Mouse (Mus musculus) thymus, adult 18-20 months (tissue): ENCODE measurements around the gene Acsl5.

Experiments used
- DNase-seq, 2 experiments: peaks; one replicate each; pipeline ENCODE4 v3.0.0; 2022; ENCODE audit warnings: mixed read lengths in 2 of 2

Acsl5 gene

DNA sequence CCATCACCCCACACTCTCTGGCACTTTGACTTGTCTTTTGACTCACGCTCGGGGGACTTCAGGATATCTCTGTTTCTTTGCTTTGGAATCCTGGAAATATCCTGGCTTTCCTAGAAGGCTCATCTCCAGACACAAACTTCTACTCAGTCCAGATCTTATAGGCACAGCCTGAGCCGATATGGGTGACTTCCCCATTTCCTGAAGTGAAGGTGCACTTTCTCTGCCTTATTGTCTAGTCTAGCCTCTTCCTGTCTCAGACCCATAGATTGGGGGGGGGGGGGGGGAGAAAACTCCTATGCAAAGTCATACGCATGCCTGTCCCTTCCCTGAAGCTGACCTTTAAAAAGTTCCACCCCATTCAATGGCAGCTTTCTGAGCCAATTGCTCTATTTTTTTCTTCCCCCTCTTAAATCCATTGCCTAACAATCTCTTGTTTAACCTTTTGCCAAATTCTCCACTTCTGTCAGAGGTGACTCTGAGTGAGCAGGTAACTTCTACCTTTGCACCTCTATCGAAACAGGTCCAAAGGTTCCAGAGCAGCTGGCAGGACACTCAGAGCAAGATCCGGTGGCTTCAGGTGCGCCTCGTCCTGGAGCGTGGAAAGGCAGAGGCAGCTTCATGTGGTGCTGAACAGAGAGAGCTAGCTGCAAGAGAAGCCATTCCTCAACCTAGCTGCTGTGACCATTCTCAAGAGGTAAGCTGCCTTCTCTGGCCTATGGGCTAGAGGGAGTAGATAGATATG lies at the start of gene Acsl5:
Gene Acsl5 (plus strand): TSS at position 556 of the 742 bp plus-strand sequence.
- no peak for DNase-seq

GRCm38 (mm10) chr19:55206482-55207138 lies 45.1 kb upstream of the Acsl5 start:
- no peak for DNase-seq

- no peak for DNase-seq
These were observed 44.5 kb upstream of the Acsl5 start for GRCm38 (mm10) chr19:55207205-55207604.

GRCm38 (mm10) chr19:55207746-55208538 lies 43.8 kb upstream of the Acsl5 start:
- DNase-seq = no peak

GRCm38 (mm10) chr19:55208654-55209053 lies 43.1 kb upstream of the Acsl5 start:
- no peak for DNase-seq

GRCm38 (mm10) chr19:55209084-55209483 lies 42.7 kb upstream of the Acsl5 start:
- no peak for DNase-seq

DNA sequence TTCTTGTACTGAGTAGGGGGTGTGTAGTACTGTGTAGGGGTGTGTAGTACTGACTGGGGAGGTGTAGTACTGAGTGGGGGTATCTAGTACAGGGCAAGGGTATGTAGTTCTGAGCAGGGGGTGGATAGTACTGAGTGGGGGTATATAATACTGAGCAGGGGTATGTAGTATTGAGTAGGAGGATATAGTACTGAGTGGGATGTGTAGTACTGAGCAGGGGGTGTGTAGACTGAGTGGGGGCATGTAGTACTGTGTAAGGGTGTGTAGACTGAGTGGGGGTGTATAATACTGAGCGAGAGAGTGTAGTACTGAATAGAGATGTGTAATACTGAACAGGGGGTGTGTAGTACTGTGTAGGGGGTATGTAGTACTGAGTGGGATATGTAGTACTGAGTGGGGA lies 40.0 kb upstream of the Acsl5 start:
- DNase-seq = no peak

DNA sequence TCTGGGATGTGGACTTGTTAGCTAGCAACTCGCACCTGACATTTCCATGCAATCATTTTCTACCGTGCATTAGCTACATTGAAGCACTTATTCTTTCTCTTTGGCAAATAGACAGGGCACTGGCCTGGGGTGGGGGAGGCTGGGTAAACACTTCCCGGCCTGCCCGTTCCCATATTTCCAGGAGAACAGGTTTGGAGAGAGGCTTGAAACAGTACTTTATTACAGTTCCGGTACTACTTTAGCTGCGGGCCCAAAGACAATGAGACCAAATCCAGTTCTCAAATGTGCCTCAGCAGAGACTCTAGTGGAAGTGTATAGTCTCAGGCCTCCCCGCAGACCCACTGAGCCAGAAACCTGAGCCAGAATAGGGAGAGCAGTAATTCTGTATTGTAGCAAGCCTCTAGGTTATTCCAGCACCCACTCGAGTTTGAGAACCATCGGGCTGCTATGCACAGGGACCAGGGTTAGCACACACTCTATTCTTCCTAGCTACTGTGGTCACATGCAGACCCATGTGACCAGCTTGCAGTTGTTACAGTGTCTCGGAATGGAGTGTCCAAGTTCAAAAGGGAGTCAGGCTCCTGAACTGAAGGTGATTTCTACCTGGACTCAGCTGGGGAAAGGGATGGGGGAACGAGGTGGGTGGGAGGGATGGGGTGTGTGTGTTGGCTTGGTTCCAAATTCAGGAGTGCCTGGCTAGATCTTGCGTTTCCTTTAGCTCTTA lies 38.0 kb upstream of the Acsl5 start:
- DNase-seq = no peak

GRCm38 (mm10) chr19:55216876-55217275 lies 34.9 kb upstream of the Acsl5 start:
- DNase-seq = no peak

- no peak for DNase-seq
These were observed 34.4 kb upstream of the Acsl5 start for GRCm38 (mm10) chr19:55217365-55217764.

- peak; percentile 37 to 51 for DNase-seq
These were observed 33.5 kb upstream of the Acsl5 start for GRCm38 (mm10) chr19:55218192-55218739.

DNA sequence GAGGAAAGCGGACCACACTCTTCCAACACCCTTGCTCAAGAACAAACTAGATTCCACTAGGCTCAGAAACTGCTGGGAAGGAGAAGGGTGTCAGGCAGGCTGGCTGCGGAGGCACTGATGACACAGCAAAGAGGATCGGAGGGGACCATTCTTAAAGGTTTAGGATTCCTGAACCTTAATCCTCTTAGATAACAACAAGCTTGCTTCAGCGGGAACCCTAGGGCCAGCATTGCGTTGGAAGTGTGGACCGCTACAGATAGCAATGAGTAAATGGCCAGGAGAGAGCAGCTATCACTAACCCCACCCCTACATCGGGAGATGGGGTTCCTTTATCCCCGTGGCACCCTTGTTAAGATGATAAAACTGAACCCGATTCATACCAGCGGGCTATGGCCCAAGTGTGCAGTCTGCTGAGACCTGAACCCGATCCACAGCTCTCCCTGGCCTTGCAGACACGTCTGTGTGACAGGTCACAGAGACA lies 33.0 kb upstream of the Acsl5 start:
- no peak for DNase-seq

- DNase-seq = no peak
These were observed 32.4 kb upstream of the Acsl5 start for GRCm38 (mm10) chr19:55219359-55219758.

GRCm38 (mm10) chr19:55221208-55221607 lies 30.5 kb upstream of the Acsl5 start:
- DNase-seq = no peak

- no peak for DNase-seq
These were observed 29.5 kb upstream of the Acsl5 start for GRCm38 (mm10) chr19:55222268-55222667.

- DNase-seq = no peak
These were observed 25.1 kb upstream of the Acsl5 start for GRCm38 (mm10) chr19:55226621-55227020.

- no peak for DNase-seq
These were observed 24.6 kb upstream of the Acsl5 start for GRCm38 (mm10) chr19:55227135-55227534.

GRCm38 (mm10) chr19:55231081-55231480 lies 20.7 kb upstream of the Acsl5 start:
- no peak for DNase-seq

DNA sequence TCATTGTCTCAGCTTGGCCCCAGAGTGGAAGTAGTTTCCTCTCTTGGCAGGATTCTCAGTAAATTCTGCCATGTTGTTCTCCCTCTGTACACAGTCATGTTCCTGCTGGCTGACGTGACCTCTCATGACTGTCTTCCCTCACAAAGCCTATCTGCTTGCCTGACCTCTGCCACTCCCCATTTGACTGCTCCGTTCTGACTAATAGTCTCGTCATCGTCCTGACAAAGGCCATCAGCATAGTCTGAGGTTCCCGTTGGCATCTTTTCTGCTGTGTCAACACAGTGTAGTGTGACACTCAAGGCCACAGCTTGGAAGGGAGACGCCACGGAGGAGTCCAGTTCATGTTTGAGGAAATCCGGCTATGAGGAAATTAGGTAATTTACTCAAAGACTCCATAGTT lies 19.6 kb upstream of the Acsl5 start:
- no peak for DNase-seq

DNA sequence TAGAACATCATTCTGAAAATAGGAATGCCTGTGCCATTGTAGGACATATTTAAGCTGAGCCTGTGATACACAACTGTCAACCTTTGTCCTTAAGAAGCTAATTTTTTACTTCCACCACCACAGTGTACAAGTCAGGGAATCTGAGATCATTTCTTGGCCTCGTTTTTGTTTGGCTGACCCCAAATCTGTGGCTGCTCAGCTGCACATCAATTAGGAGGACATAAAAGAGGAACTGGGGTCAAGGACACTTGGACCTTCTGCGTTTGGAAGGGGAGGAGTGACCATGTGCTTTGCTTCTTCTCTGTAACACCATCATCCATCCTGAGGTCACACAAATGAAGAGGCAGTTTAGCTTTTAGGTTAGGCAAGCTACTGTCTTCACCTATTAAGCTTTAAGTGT lies 15.7 kb upstream of the Acsl5 start:
- DNase-seq = no peak

DNA sequence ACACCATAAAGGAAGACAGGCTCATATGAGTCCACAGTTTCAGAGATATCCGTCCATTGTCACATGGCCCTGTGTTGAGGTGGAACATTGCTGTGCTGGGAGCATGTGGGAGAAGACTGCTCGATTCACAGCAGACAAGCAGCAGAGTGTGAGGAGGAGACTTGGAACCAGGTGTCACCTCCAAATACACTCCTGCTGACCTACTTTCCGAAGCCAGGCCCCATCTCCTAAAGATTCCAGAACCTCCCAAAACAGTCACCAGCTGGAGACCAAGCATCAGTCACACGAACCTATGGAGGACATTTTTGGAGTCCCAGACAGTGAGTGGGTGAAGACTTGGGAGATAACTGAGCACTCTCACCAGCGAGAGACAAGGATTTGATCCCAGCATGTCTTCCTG lies 15.2 kb upstream of the Acsl5 start:
- no peak for DNase-seq

DNA sequence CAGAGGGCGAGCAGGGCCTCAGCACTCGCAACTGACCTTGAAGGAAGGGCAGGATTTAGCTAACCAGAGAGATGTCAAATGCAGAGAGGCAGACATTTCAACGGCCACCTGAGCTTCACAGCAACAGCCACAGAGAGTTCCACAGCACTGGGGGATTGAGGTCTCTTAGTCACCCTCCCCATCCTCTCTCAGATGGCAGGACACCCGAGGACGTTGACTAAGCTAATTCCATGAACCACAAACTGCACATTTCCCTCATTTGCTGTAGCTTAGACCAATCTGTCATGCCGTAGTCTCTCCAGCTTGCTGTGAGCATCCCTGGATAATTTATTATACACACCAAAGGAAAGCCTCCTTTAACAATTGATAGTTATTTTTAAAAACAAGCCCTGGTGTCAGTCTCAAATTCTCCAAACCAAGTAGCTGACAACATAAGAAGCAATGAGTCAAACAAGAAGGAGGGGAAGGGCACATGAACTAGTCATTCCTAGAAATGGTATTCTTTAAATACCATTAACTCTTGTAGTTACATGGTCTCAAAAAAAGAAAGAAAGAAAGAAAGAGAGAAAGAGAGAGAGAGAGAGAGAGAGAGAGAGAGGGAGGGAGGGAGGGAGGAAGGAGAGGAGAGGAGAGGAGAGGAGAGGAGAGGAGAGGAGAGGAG lies 11.8 kb upstream of the Acsl5 start:
- DNase-seq = no peak
